Mouse (Mus musculus) ES-E14 (cell line): ENCODE data around the gene Fmo3.

Experiments
- MAFK ChIP-seq: IDR thresholded peaks from 2 replicates; pipeline ENCODE4 v1.6.1; 2014; ENCODE audit warnings: mild to moderate bottlenecking, low read depth, low read length, inconsistent platforms; ENCODE audit not compliant: insufficient read depth
- ZC3H11A ChIP-seq: IDR thresholded peaks from 2 replicates; pipeline ENCODE4 v1.6.1; 2012; ENCODE audit warnings: low read depth, mild to moderate bottlenecking, inconsistent platforms, low read length, borderline replicate concordance
- ZNF384 ChIP-seq: IDR thresholded peaks from 2 replicates; pipeline ENCODE4 v1.6.1; 2012; ENCODE audit warnings: low read depth, low read length, inconsistent platforms

DNA sequence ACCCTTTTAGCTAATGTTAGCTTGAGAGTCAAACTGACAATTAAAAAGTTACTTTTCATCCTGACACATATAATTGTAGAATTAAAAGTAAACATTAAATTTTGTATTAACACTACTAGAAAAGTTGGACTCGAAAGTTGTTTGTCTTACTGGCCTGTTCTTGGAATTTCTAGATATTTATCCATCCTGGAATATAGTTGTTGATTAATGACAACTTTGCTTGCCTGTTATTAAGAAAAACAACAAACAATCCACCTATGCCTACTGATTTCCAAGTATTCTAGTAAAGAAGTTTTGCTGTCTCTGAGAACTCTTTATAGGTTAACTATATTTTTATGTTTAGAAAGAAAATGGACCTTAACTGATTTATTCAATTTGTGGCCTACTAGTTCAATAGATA, 2.4 kb upstream of the Fmo3 start:
- no peak for TF ChIP-seq ZNF384
- no peak for TF ChIP-seq MAFK
- TF ChIP-seq ZC3H11A = no peak
